Comparison of ENCODE assay signal across 21 mouse cellular contexts in the genomic region with DNA sequence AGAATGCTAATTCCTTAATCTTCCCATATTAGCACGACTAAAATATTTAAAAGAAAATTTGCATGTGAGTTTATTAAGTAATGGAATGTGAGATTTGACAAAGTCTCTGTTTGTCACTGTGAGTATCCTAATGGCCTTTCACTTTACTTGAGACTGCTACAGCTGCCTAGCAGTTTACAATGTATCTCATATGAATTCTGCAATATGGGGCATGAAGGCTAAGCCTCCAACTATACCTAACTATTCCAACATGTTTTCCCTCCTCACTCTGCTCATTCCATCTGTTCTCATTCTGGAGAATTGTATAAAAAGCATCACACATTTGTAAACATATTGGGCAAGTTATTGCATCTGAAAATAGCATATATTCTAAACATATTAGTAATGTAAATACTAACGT.
DNase-seq lines count a peak whose midpoint lies in the region; ATAC-seq lines count a peak whose summit lies in the region.
"Had no signal": no experiment of that assay in that cellular context is flagged by ENCODE, and none has a peak within 500 bp of the region (broad histone marks: within the 10 kb centered on the region; RNA-seq: fewer than 3 reads in every experiment).

No protein-coding gene starts in this region.

- H3K9me3 ChIP-seq in forebrain, embryonic 13.5 days (replicated peaks) = no peaks in the 10 kb centered on the region
- no peaks in the 10 kb centered on the region for H3K9me3 ChIP-seq in forebrain, embryonic 12.5 days
- H3K9me3 ChIP-seq in forebrain, embryonic 16.5 days (ENCODE audit: control insufficient read depth, low read length) = no peaks in the 10 kb centered on the region
- no peaks in the 10 kb centered on the region for H3K9me3 ChIP-seq in forebrain, embryonic 15.5 days
- no peaks in the 10 kb centered on the region for H3K9me3 ChIP-seq in neural tube, embryonic 12.5 days
- H3K9me3 ChIP-seq in liver, embryonic 12.5 days (replicated peaks) = no peaks in the 10 kb centered on the region
- H3K9me3 ChIP-seq: embryonic facial prominence, embryonic 12.5 days; embryonic facial prominence, embryonic 15.5 days had no signal

- ATAC-seq in forebrain, embryonic 13.5 days = peak; percentile 53; the same call in 1 of the 2 replicates
- no peak for ATAC-seq in forebrain, embryonic 12.5 days (ENCODE audit: low FRiP score)
- ATAC-seq in forebrain, embryonic 16.5 days = peak; percentile 58
- no peak for ATAC-seq in forebrain, embryonic 15.5 days (replicated peaks)
- 0 out of 2 replicates have a peak, but pooled peaks have one; percentile 50 for ATAC-seq in neural tube, embryonic 12.5 days (ENCODE audit: low FRiP score, low read depth)
- no peak for ATAC-seq in liver, embryonic 12.5 days

- no peaks in the 10 kb centered on the region for H3K36me3 ChIP-seq in forebrain, embryonic 13.5 days (ENCODE audit: poor library complexity, severe bottlenecking)
- no peaks in the 10 kb centered on the region for H3K36me3 ChIP-seq in forebrain, embryonic 12.5 days (replicated peaks)
- no peaks in the 10 kb centered on the region for H3K36me3 ChIP-seq in forebrain, embryonic 16.5 days (ENCODE audit: control insufficient read depth, insufficient read depth)
- H3K36me3 ChIP-seq in forebrain, embryonic 15.5 days = no peaks in the 10 kb centered on the region
- H3K36me3 ChIP-seq in neural tube, embryonic 12.5 days = no peaks in the 10 kb centered on the region
- H3K36me3 ChIP-seq in liver, embryonic 12.5 days = no peaks in the 10 kb centered on the region
- H3K36me3 ChIP-seq: embryonic facial prominence, embryonic 12.5 days; embryonic facial prominence, embryonic 15.5 days had no signal

- H3K9ac ChIP-seq in forebrain, embryonic 13.5 days = no peak overlapping the region
- no peak overlapping the region for H3K9ac ChIP-seq in forebrain, embryonic 12.5 days
- H3K9ac ChIP-seq in forebrain, embryonic 16.5 days (replicated peaks; ENCODE audit: low read depth, low read length) = no peak overlapping the region
- H3K9ac ChIP-seq in forebrain, embryonic 15.5 days (replicated peaks) = no peak overlapping the region
- no peak overlapping the region for H3K9ac ChIP-seq in neural tube, embryonic 12.5 days
- H3K9ac ChIP-seq in liver, embryonic 12.5 days = no peak overlapping the region
- H3K9ac ChIP-seq: embryonic facial prominence, embryonic 12.5 days; embryonic facial prominence, embryonic 15.5 days had no signal

- H3K4me2 ChIP-seq in forebrain, embryonic 13.5 days = no peak overlapping the region
- no peak overlapping the region for H3K4me2 ChIP-seq in forebrain, embryonic 12.5 days
- no peak overlapping the region for H3K4me2 ChIP-seq in forebrain, embryonic 16.5 days (ENCODE audit: low read length)
- H3K4me2 ChIP-seq in forebrain, embryonic 15.5 days (replicated peaks) = no peak overlapping the region
- H3K4me2 ChIP-seq in neural tube, embryonic 12.5 days (replicated peaks) = no peak overlapping the region
- H3K4me2 ChIP-seq in liver, embryonic 12.5 days = no peak overlapping the region
- H3K4me2 ChIP-seq: embryonic facial prominence, embryonic 12.5 days; embryonic facial prominence, embryonic 15.5 days had no signal

- H3K4me3 ChIP-seq in forebrain, embryonic 13.5 days = no peak overlapping the region
- H3K4me3 ChIP-seq in forebrain, embryonic 12.5 days (replicated peaks) = no peak overlapping the region
- H3K4me3 ChIP-seq in forebrain, embryonic 16.5 days (replicated peaks; ENCODE audit: low read length) = no peak overlapping the region
- no peak overlapping the region for H3K4me3 ChIP-seq in forebrain, embryonic 15.5 days
- H3K4me3 ChIP-seq in neural tube, embryonic 12.5 days = no peak overlapping the region
- no peak overlapping the region for H3K4me3 ChIP-seq in liver, embryonic 12.5 days
- H3K4me3 ChIP-seq: embryonic facial prominence, embryonic 12.5 days; embryonic facial prominence, embryonic 15.5 days; erythroblast, embryonic 14.5 days had no signal

- no peaks in the 10 kb centered on the region for H3K4me1 ChIP-seq in forebrain, embryonic 13.5 days
- no peaks in the 10 kb centered on the region for H3K4me1 ChIP-seq in forebrain, embryonic 12.5 days
- no peaks in the 10 kb centered on the region for H3K4me1 ChIP-seq in forebrain, embryonic 16.5 days (replicated peaks; ENCODE audit: control insufficient read depth, insufficient read depth, low read length)
- no peaks in the 10 kb centered on the region for H3K4me1 ChIP-seq in forebrain, embryonic 15.5 days
- no peaks in the 10 kb centered on the region for H3K4me1 ChIP-seq in neural tube, embryonic 12.5 days
- no peaks in the 10 kb centered on the region for H3K4me1 ChIP-seq in liver, embryonic 12.5 days
- H3K4me1 ChIP-seq: embryonic facial prominence, embryonic 12.5 days; embryonic facial prominence, embryonic 15.5 days had no signal

- no peaks in the 10 kb centered on the region for H3K27me3 ChIP-seq in forebrain, embryonic 13.5 days
- H3K27me3 ChIP-seq in forebrain, embryonic 12.5 days = no peaks in the 10 kb centered on the region
- no peaks in the 10 kb centered on the region for H3K27me3 ChIP-seq in forebrain, embryonic 16.5 days (replicated peaks; ENCODE audit: control insufficient read depth, insufficient read depth, low read length)
- H3K27me3 ChIP-seq in forebrain, embryonic 15.5 days = no peaks in the 10 kb centered on the region
- H3K27me3 ChIP-seq in neural tube, embryonic 12.5 days (replicated peaks) = no peaks in the 10 kb centered on the region
- H3K27me3 ChIP-seq in liver, embryonic 12.5 days (replicated peaks) = no peaks in the 10 kb centered on the region
- H3K27me3 ChIP-seq: embryonic facial prominence, embryonic 12.5 days; embryonic facial prominence, embryonic 15.5 days had no signal

- no peak for DNase-seq in neural tube, embryonic 10.5 days (ENCODE audit: extremely low spot score, low spot score)
- peak; percentile 10 for DNase-seq in brain, embryonic 18.5 days (ENCODE audit: low read depth, low spot score)
- DNase-seq: adrenal gland, adult 2 months; adrenal gland, postnatal 10 days; adrenal gland, postnatal 25 days; cerebellum, adult 11 months; cerebellum, adult 18-20 months; cerebellum, adult 8-10 months; cerebellum, adult 9-11 months; cerebellum, postnatal 14 days; cerebellum, postnatal 36 days; embryo, embryonic 11 days had no signal

- 50% methylated on average over 2 of the region's 2 CpGs for WGBS in forebrain, embryonic 13.5 days
- 61% methylated on average over 2 of the region's 2 CpGs for WGBS in forebrain, embryonic 12.5 days
- WGBS in forebrain, embryonic 16.5 days = 50% methylated on average over 2 of the region's 2 CpGs
- WGBS in forebrain, embryonic 15.5 days = 48% methylated on average over 2 of the region's 2 CpGs
- 63% methylated on average over 2 of the region's 2 CpGs for WGBS in neural tube, embryonic 12.5 days
- 31% methylated on average over 2 of the region's 2 CpGs for WGBS in liver, embryonic 12.5 days (ENCODE audit: insufficient replicate concordance)

- H3K27ac ChIP-seq in forebrain, embryonic 13.5 days = no peak overlapping the region
- no peak overlapping the region for H3K27ac ChIP-seq in forebrain, embryonic 12.5 days
- no peak overlapping the region for H3K27ac ChIP-seq in forebrain, embryonic 16.5 days (ENCODE audit: low read length)
- H3K27ac ChIP-seq in forebrain, embryonic 15.5 days (replicated peaks) = no peak overlapping the region
- H3K27ac ChIP-seq in neural tube, embryonic 12.5 days = no peak overlapping the region
- H3K27ac ChIP-seq in liver, embryonic 12.5 days = no peak overlapping the region
- H3K27ac ChIP-seq: embryonic facial prominence, embryonic 12.5 days; embryonic facial prominence, embryonic 15.5 days had no signal

Comparison
In these comparisons a context has a peak if more than half of its experiments do, and no peak if none do; other contexts are left out.
1. ATAC-seq: peak in forebrain, embryonic 13.5 days (single experiment), forebrain, embryonic 16.5 days (single experiment) and neural tube, embryonic 12.5 days (single experiment); none in forebrain, embryonic 12.5 days (single experiment), forebrain, embryonic 15.5 days (single experiment) and liver, embryonic 12.5 days (single experiment).